Mouse (Mus musculus): ENCODE measurements around the gene Dusp15. TPM values are rescaled to one million over a fixed set of nuclear protein-coding genes. Genes with fewer than 3 reads are reported as not detected.

Dusp15 gene
- polyA plus RNA-seq, 1 experiment from 2014 or later = not detected

DNA sequence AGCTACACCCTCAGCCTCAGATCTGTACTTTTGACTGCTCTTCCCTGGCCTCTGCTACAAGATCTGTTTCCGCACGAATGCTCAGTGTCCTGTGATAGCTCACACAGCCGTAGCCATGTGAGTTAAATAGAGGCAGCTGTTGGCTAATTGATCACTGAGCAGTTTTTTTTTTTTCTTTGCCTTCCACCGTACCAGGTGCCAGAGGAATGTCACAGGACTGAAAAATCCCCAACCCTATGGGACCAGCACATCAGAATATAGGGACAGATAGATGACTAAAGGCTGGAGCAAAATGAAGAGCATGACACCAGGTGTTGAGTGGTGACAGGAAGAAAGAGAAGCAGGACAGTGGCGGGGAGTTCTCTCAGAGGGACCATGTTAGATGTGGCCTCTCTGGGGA lies 35.4 kb downstream of the Dusp15 start:
- no peak overlapping the region for H3K9ac ChIP-seq
- no peak for ATAC-seq (ENCODE audit: low read depth)
- no peak overlapping the region for H3K4me2 ChIP-seq
- DNase-seq = no peak
- H3K4me3 ChIP-seq (replicated peaks) = no peak overlapping the region
- peaks cover 12% of the 10 kb centered on the region for H3K4me1 ChIP-seq (replicated peaks)
- 57% methylated on average over 5 of the region's 5 CpGs for WGBS (ENCODE audit: insufficient replicate concordance)
- no peaks in the 10 kb centered on the region for H3K36me3 ChIP-seq
- no peaks in the 10 kb centered on the region for H3K9me3 ChIP-seq (replicated peaks)
- no peak overlapping the region for H3K27ac ChIP-seq
- H3K27me3 ChIP-seq = peaks cover 36% of the 10 kb centered on the region

DNA sequence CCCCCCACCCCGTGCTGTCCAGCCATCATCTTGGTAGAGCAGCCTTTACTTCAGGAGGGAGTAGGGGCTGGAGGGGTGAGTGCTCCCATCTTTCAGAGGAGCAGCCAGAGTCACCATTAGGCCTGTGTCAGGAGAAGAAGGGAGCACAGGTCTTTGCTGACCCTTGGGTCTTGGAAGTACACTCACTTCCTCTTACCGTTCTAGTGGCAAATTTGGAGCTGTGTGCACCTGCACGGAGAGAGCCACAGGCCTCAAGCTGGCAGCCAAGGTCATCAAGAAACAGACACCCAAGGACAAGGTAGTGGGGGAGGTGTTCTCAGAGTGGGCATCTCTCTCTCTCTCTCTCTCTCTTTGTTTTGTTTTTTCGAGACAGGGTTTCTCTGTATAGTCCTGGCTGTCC lies 36.0 kb downstream of the Dusp15 start:
- no peak overlapping the region for H3K9ac ChIP-seq
- DNase-seq = no peak
- WGBS (ENCODE audit: insufficient replicate concordance) = 47% methylated on average over 4 of the region's 4 CpGs
- H3K27me3 ChIP-seq = peaks cover 41% of the 10 kb centered on the region
- no peaks in the 10 kb centered on the region for H3K9me3 ChIP-seq (replicated peaks)
- no peak overlapping the region for H3K4me3 ChIP-seq (replicated peaks)
- H3K36me3 ChIP-seq = no peaks in the 10 kb centered on the region
- peaks cover 12% of the 10 kb centered on the region for H3K4me1 ChIP-seq (replicated peaks)
- H3K27ac ChIP-seq = no peak overlapping the region
- no peak overlapping the region for H3K4me2 ChIP-seq
- ATAC-seq (ENCODE audit: low read depth) = no peak

DNA sequence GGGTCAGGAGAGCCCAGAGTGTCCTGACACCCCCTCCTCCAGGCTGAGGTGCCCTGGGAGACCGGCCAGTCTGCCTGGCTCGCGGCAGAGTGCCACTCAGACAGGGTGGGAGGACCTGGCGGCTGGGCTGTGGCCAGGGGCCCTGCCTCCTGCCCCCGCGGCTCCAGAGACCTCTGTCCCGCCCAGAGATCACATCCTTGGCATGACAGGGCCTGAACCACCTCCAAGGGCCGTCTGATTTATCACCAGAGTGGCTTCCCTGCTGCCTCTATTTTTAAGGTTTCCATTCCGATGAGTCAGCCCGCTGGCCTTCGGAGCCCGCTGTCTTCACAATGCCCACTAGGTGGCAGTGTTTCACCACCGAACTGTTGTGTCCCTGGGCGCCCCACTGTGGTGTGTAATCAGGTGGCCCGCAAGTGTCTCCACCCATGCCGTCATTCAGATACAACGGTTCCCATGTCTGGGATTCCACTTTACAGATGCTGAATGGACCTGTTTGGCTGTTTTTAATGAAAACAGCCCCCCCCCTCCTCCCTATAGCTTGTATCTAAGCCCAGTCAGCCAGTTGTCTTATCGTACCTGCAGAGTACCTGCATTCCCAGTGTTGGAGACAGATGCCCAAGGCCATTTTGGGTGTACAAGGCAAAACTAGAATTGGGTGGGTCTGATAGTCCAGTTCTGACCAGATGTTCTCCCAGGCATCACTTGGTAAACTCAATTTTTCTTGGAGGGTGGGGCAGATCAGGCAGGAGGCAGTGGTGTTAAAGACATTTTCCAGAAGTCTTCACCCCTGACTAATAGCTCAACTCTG lies 37.0 kb downstream of the Dusp15 start:
- Histone ChIP-seq H3K9ac (no peak overlapping the region), H3K27ac (no peak overlapping the region), H3K4me2 (peak overlapping the region; percentile 34; the same call in 1 of the 2 replicates), H3K9me3 (replicated peaks) (no peaks in the 10 kb centered on the region), H3K36me3 (no peaks in the 10 kb centered on the region), H3K27me3 (peaks cover 49% of the 10 kb centered on the region), H3K4me1 (replicated peaks) (peaks cover 12% of the 10 kb centered on the region), H3K4me3 (replicated peaks) (no peak overlapping the region)
- DNase-seq (peak; percentile 65), ATAC-seq (ENCODE audit: low read depth) (peak; percentile 59)
- WGBS (ENCODE audit: insufficient replicate concordance) = 5% methylated on average over 18 of the region's 18 CpGs

DNA sequence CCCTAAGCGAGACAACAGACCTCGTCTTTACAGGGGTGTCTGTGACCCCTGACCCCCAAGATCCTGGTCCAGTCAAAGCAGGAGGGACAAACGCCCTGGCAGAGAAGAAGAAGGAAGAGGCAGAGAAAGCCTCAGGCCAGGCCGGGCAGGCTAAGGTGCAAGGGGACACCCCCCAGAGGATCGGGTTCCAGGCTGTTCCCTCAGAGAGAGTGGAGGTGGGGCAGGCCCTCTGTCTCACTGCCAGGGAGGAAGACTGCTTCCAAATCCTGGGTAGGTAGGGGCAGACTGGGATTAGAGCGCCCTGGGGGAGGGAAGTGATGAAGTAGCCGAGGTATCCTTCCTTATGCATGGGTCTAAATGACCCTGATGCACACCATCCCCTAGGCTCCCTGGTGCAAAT lies 38.0 kb downstream of the Dusp15 start:
- Histone ChIP-seq H3K4me3 (replicated peaks) (no peak overlapping the region), H3K9me3 (replicated peaks) (no peaks in the 10 kb centered on the region), H3K27me3 (peaks cover 49% of the 10 kb centered on the region), H3K4me1 (replicated peaks) (peaks cover 7% of the 10 kb centered on the region), H3K27ac (no peak overlapping the region), H3K4me2 (no peak overlapping the region), H3K36me3 (no peaks in the 10 kb centered on the region), H3K9ac (no peak overlapping the region)
- no peak for DNase-seq
- WGBS (ENCODE audit: insufficient replicate concordance) = 28% methylated on average over 7 of the region's 7 CpGs
- ATAC-seq (ENCODE audit: low read depth) = no peak

DNA sequence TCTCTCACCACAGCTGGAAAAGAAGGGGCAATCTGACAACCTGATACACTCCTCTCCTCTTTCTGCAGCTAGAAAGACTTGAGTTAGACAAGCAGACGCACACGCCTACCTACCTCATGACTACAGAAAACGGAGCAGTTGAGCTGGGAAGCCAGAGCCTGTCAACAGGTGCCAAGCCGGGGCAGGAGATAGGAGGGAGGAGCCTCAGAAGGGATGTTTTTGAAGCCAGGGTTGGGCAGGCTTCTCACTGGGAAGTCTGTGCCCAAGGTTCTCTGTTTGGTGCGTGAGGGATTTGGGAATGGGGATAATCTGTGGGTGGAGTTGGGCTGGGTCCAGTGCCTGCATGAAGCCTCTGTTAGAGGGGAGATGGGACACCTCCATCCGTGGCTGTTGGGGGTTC lies 40.1 kb downstream of the Dusp15 start:
- WGBS (ENCODE audit: insufficient replicate concordance) = 32% methylated on average over 6 of the region's 6 CpGs
- Histone ChIP-seq H3K9ac (no peak overlapping the region), H3K36me3 (no peaks in the 10 kb centered on the region), H3K4me3 (replicated peaks) (no peak overlapping the region), H3K4me2 (no peak overlapping the region), H3K27ac (no peak overlapping the region), H3K27me3 (peaks cover 49% of the 10 kb centered on the region), H3K9me3 (replicated peaks) (no peaks in the 10 kb centered on the region), H3K4me1 (replicated peaks) (peaks cover 7% of the 10 kb centered on the region)
- no peak for ATAC-seq (ENCODE audit: low read depth)
- DNase-seq = no peak

DNA sequence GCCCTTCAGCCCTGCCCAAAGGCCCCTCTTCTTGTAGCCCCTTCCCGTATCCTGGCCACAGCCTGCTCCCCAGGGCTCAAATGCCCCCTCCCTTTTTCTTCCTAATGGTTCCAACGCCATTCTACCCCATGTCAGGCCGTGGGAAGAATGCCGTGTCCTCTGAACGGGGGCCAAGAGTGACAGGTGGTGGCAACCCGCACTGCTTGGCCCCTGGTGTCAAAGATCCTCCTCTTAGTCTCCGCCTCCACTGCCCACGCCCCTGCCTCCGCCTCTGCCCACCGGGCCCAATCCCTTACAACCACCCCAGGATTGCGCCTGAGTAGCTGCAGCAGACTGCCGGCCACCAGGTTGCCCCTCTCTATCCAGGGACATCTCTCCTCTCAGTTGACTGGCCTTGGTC lies 40.5 kb downstream of the Dusp15 start, which contains the start of gene Mylk2:
Mylk2 (plus strand) TSS at position 322 of the 400 bp plus-strand sequence.
- Histone ChIP-seq H3K27ac (no peak within 1 kb of the TSS), H3K4me3 (replicated peaks) (no peak within 1 kb of the TSS), H3K9ac (no peak within 1 kb of the TSS), H3K27me3 (peaks cover 49% of the 10 kb centered on the region), H3K9me3 (replicated peaks) (no peaks in the 10 kb centered on the region), H3K36me3 (no peaks in the 10 kb centered on the region), H3K4me1 (replicated peaks) (peaks cover 7% of the 10 kb centered on the region), H3K4me2 (no peak within 1 kb of the TSS)
- 20% methylated on average over 12 of the region's 12 CpGs for WGBS (ENCODE audit: insufficient replicate concordance)
- ATAC-seq (ENCODE audit: low read depth) (no peak), DNase-seq (no peak)

DNA sequence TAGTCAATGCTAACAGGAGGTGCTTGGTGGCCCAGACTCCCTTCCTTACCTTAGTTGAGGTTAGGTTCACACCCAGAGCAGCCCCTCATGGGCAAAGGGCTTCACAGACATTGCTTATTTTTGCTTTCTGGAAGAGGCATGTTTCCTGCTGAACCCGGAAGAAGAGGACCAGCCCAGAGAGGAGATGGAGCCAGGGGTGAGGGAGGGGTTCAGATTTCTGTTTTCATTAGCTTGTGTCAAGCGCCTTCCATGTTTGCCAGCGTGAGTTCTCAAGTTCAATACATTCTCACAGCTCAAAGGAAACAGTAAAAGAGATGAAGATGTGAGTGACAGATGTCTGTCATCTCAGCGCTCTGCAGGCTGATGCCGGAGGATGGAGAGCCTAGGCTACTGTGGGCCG lies 41.6 kb downstream of the Dusp15 start:
- H3K9me3 ChIP-seq (replicated peaks) = no peaks in the 10 kb centered on the region
- no peak overlapping the region for H3K9ac ChIP-seq
- no peaks in the 10 kb centered on the region for H3K36me3 ChIP-seq
- ATAC-seq (ENCODE audit: low read depth) = no peak
- H3K27ac ChIP-seq = no peak overlapping the region
- H3K4me2 ChIP-seq = no peak overlapping the region
- H3K4me3 ChIP-seq (replicated peaks) = no peak overlapping the region
- peaks cover 44% of the 10 kb centered on the region for H3K27me3 ChIP-seq
- WGBS (ENCODE audit: insufficient replicate concordance) = 66% methylated on average over 6 of the region's 6 CpGs
- DNase-seq = no peak
- H3K4me1 ChIP-seq (replicated peaks) = peaks cover 7% of the 10 kb centered on the region

DNA sequence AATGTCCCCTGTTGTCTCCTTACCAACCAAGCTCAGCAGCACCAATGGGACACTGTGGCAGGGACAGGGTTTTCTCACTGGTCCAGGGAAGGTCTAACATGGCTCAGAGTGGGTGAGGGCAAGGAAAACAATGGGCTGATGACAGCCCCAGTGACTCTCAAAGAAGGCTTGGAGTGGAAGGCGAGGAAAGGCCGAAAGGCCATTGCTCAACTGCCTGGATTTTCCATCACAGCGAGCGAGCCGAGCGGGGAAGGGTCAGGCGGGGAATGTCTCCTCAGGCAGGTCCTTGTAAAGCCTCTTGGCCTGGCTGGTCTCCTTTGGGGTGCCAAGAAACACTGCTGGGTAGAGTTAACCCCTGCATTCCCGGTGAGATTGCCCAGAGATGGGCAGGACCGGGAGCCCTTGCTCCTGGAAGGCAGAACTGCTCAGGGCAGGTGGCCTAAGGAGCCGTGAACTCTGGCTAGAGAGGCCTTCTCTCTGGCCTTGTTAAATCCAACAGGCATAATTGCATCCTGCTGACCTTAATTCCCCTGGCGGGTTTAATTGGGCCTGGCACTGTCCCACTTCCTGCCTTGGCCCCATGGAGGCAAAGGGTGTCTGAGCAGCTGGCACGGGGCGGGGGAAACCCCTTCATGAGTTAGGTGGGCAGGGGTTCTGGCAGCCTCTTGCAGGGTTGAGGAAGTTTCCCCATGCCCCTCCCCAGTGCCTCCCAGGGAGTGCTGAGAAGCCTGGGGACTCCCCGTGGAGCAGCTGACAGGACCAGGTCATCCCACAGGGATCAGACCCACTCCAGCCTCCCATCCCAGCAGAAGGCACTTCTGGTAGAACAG lies 44.2 kb downstream of the Dusp15 start:
- H3K27ac ChIP-seq = no peak overlapping the region
- ATAC-seq (ENCODE audit: low read depth) (no peak), DNase-seq (no peak)
- WGBS (ENCODE audit: insufficient replicate concordance) = 63% methylated on average over 14 of the region's 14 CpGs
- no peaks in the 10 kb centered on the region for H3K9me3 ChIP-seq (replicated peaks)
- no peak overlapping the region for H3K4me2 ChIP-seq
- H3K27me3 ChIP-seq = peaks cover 26% of the 10 kb centered on the region
- H3K9ac ChIP-seq = no peak overlapping the region
- H3K4me3 ChIP-seq (replicated peaks) = no peak overlapping the region
- H3K4me1 ChIP-seq (replicated peaks) = peaks cover 4% of the 10 kb centered on the region; the same call in 1 of the 2 replicates
- no peaks in the 10 kb centered on the region for H3K36me3 ChIP-seq

DNA sequence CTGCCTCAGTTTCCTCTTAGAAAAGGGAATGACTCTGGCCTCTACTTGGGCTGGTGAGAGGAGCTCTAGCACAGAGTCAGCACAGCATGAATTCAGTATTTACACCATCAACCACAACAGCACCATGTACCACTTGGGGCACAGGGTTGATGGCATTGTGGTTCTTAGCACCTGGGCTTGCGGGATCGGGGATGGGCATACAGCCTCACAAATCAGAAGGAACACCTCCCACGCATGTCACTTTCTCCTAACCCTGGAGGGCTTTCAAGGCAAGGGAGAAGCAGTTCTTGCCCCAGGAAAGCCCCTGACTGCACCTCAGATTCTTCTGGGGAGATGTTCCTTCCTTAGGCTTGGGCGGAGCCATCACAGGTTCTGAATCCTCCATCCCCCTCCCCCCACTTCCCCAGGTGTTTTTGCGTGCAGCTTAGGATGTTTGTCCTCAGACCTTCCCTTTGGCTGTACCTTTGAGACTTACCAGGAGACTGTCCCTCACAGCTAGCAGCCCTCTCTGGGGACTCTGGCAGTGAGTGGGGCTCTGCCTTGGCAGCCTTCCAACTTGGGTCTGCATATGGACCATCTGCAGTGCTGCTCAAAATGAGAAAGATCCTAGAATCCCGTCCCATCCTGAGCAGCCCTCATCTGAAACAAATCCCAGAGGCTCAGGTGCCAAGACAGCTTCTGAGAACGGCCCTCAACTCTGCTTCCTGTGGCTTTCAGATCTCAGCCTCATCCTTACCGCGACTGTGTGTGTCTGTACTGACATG lies 45.0 kb downstream of the Dusp15 start:
- WGBS (ENCODE audit: insufficient replicate concordance) = 45% methylated on average over 9 of the region's 9 CpGs
- ATAC-seq (ENCODE audit: low read depth) = no peak
- DNase-seq = no peak
- H3K36me3 ChIP-seq = no peaks in the 10 kb centered on the region
- H3K9me3 ChIP-seq (replicated peaks) = no peaks in the 10 kb centered on the region
- peaks cover 17% of the 10 kb centered on the region for H3K27me3 ChIP-seq
- no peak overlapping the region for H3K4me2 ChIP-seq
- no peak overlapping the region for H3K4me3 ChIP-seq (replicated peaks)
- H3K4me1 ChIP-seq (replicated peaks) = peaks cover 4% of the 10 kb centered on the region; the same call in 1 of the 2 replicates
- no peak overlapping the region for H3K27ac ChIP-seq
- H3K9ac ChIP-seq = no peak overlapping the region

DNA sequence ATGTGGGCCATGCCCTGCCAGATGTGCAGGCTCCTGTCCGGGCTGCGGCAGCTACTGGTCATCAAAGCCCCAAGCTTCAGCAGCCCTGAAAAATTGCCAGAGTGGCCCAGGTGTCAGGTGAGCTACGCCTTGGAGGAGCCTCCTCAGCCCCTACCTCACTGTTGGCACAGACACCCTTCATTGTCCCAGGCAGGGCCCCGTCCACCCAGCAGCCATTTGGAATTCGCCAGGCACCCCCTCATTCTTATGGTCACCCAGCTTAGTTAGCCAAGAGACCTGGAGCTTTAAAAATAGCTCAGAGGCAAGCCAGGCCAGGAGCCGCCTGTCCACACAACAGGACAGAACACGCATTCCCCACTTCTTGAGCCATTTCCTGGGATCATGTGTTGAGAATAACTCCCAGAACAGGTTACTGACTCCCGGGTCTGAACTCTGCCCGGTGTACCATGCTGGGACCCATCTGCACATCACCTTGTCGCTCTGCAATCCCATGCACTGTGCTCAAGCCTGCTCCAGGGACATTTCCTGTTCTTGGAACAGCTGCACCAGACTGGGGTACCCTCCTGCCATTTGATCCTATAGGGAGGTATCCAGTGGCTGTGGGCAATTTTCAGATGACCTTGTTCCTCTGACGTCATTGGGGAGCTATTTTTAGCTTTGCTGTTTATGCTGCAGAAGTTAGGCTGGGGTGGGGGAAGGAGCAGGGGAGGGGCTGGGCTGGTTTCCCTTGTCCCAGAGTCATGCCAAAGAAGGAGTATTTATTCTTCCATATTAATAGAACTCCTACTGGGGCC lies 46.3 kb downstream of the Dusp15 start:
- Histone ChIP-seq H3K4me2 (no peak overlapping the region), H3K9me3 (replicated peaks) (no peaks in the 10 kb centered on the region), H3K27me3 (peaks cover 6% of the 10 kb centered on the region), H3K4me1 (replicated peaks) (peaks cover 4% of the 10 kb centered on the region; the same call in 1 of the 2 replicates), H3K36me3 (no peaks in the 10 kb centered on the region), H3K27ac (no peak overlapping the region), H3K9ac (no peak overlapping the region), H3K4me3 (replicated peaks) (no peak overlapping the region)
- no peak for ATAC-seq (ENCODE audit: low read depth)
- DNase-seq = no peak
- WGBS (ENCODE audit: insufficient replicate concordance) = 49% methylated on average over 11 of the region's 11 CpGs

Data from liver, embryonic 13.5 days (tissue).